Mouse (Mus musculus): ENCODE results near the gene Stab2.

DNA sequence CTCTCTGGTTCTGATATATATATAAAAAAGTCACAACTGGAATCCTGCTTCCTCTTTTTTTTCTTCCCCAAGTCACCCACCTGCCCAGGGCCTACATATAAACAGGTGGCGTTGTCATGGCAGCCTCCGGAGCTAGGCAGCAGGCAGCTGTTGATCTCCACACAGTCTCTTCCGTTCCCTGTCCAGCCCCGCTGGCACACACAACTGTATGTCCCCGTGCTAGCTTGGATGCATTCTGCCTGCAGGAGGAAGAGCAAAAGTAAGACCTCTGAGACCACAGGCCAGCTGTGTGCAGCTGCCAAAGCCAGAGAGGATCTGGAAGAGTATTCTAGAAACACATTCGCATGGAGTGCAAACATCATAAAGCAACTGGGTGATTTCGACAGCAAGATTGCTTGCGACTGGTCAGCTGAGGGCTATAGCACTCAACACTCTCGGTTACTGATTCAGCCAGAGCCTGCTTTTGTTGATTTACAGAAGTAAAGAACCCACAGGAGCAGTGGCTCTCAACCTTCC is 74.6 kb downstream of the Stab2 start:
- TF ChIP-seq CTCF (IDR thresholded peaks at IDR 0.05; ENCODE audit: low read depth) = no peak
- TF ChIP-seq EP300 (optimal IDR thresholded peaks at IDR 0.05) = no peak
